Mouse (Mus musculus) left cerebral cortex, postnatal 14 days (tissue): ENCODE results near the gene Pdzd8. TPM values are rescaled to one million over a fixed set of nuclear protein-coding genes. Genes with fewer than 3 reads are reported as not detected.

Experiments used
- DNase-seq, 2 experiments: peaks; one replicate each; pipeline ENCODE4 v3.0.0; 2021 to 2022; ENCODE audit warnings: low spot score in 2 of 2, mixed read lengths in 1 of 2
- intact Hi-C: fragments of 180-260 bp; cut with DNase I; formaldehyde crosslinking; loops from one replicate; pipeline ENCODE4 v1.15.1; 2025
- total RNA-seq, 2 experiments: library from RNA; stranded (reverse); gene quantifications; 2 replicates each; pipeline ENCODE4 v1.2.3; 2021

Gene Pdzd8
- total RNA-seq, 2 experiments from 2014 or later: 60.8 to 61.8 TPM

GRCm38 (mm10) chr19:59292183-59292839, 53.3 kb downstream of the Pdzd8 start:
- intact Hi-C loops: no loop called here

GRCm38 (mm10) chr19:59289811-59290210, 55.8 kb downstream of the Pdzd8 start:
- intact Hi-C loops: no loop called here
- no peak for DNase-seq

More at GRCm38 (mm10) chr19:59292183-59292839, 53.3 kb downstream of the Pdzd8 start:
- peak; percentile 23 to 30 for DNase-seq

DNA sequence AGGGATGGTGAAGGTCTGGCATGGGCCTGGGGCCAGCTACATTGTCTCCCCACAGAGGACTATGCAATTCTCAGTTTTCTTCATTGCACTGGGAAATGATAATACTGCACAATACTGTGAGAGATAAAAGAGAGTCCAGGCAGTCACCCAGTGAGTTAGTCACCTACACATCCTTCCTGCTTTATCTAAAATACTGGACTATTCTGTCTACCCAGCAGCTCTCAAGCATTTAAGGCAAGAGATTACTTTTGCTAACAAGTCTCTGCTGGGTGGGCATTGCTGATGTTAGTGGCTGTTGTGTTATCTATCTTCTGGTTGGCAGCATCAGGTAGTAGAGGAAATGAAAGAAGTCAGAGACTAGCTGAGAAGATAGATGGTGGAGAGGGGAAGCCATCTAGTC, 56.5 kb downstream of the Pdzd8 start:
- intact Hi-C loops: no loop called here

DNA sequence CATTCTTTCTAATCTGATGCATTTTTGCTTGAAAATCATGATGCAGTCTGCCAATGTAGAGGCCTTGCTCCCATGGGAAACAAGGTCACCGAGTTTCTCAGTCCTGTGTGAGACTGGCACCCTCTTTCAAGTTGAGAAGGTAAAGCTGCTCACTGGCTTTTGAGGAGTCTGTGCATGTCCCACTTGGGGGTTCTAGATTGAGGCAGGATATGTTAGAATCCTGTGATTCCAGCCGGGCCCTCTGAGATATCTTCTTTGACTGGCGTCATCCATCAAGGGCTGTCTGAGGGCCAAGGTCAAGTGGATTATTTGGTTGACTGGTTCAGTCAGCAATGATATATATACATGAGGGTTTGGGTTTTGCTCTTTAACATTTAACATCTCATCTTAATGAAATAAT, 63.6 kb downstream of the Pdzd8 start:
- no peak for DNase-seq
- intact Hi-C loops: no loop called here

More for the DNA sequence above, 56.5 kb downstream of the Pdzd8 start:
- no peak for DNase-seq

DNA sequence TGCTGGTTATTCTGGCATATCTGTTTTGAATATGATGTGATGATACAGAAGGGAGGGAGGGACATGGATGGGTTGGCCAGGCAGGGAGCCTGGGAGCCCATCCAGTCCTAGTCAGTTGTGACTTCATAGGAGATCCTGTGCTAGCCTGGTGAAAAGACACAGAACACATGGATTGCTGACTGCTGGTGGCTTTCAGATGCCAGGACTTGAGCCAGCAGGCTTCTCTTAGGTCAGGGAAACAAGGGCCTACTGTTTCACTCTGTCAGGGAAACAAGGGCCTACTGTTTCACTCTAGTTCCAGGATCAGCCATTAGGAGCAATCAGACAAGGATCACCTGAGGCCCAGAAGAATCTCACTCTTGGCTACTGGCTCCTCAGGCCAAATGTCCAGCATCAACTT, 64.7 kb downstream of the Pdzd8 start:
- peak in 1 of 2 experiments; percentile 13 for DNase-seq
- intact Hi-C loops: no loop called here

- DNase-seq: no peak
- intact Hi-C loops: no loop called here
Observed at GRCm38 (mm10) chr19:59276354-59276753, 69.2 kb downstream of the Pdzd8 start.

GRCm38 (mm10) chr19:59273190-59273589, 72.4 kb downstream of the Pdzd8 start:
- no peak for DNase-seq

DNA sequence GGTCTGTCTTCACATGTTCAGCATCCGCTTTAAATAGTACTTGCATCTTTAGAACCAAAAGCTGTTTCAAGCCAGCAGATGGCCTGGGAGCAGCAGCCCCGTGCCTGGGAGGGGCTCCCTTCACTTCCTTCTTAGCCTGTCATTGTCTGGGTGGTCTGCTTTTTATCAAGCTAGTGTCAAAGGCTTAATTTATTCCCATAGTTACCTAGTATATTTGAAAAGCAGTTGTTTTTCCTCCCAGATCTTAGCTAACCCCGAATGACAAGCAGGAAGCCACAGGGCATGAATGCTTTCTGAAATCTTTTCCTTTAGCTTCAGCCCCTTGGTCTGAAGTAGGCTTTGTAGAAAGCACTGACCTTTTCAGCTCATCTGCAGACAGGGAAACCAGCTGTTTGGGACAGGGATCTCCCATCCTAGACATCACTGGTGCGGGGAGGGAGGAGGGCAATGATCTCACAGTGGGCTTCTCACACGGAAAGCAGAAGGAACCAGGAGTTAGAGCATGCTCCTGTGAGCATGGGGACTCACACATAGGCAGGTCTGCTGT, 78.1 kb downstream of the Pdzd8 start:
- intact Hi-C loops: no loop called here
- peak in 1 of 2 experiments; percentile 16 for DNase-seq

More at GRCm38 (mm10) chr19:59273190-59273589, 72.4 kb downstream of the Pdzd8 start:
- intact Hi-C loops: no loop called here

DNA sequence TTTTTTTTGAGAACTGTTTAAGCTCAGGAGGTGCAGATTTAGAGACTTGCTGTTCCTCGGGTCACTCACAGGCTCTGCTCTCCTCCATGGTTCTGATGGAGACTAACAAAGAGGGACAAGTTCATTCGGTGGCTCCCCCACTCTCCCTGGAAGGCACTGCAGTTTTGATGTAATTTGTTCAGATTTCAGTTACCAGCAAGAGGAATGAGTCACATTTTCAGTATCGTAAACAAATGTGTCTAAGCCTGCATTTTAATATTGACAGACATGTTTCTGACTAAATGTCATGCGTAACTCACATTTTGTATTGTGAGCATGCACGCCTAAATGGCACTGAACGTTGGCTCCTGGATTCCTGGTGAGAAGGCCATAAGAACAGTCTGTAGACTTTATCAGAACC, 79.7 kb downstream of the Pdzd8 start:
- intact Hi-C loops: no loop called here
- peak in 1 of 2 experiments; percentile 12 for DNase-seq

DNA sequence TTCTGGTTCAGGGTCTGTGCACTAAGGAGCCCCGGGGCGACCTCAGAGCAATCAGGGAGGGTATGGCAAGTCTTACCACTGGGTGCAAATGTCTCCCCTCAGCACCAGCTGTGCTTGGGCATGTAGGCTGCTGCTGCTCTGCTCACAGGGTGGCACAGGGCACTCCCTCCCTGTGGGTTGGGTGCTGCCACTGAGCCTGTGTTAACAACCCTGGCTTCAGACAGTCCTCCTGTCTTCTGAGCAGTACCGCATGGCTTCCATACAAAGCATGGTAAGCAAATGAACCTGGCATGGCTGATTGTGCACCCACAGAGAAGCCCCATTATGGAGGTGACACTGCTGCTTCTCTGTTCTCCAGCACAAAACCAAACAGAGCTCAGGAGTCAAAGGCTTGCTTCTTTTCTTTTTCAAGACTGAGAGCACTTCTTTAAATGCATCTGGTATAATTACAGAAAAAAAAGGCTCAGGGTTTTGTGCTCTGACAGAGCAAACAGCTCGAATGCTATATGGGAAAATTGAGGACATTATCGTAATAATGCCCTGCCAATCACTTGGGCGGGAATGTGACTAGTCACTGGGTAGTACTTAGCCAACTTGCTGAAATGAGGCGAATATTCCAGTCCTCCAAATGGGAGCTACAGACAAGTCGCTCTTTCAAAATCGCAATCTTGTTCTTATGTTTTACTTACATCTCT, 80.6 kb downstream of the Pdzd8 start:
- intact Hi-C loops: no loop called here
- no peak for DNase-seq

DNA sequence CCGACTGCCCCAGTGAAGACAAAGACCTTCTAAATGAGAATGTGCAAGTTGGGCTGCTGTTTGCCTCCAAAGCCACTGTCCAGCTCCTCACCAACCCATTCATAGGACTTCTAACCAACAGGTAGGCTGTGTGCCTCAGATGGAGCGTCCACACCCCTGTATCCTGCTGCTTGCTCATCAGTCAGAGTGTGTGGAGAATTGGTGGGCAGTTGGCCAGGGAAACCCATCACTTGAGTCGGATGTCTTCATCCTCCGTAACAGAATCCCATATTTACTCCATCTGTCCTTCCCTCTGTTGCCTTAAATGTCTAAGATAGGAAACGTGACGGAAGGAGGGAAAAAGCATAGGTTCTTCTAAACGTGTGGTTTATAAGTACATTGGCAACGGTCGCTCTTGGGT, 82.4 kb downstream of the Pdzd8 start:
- intact Hi-C loops: no loop called here
- peak; percentile 22 to 37 for DNase-seq

GRCm38 (mm10) chr19:59261604-59262003, 84.0 kb downstream of the Pdzd8 start:
- no peak for DNase-seq
- intact Hi-C loops: no loop called here

- intact Hi-C loops: no loop called here
- DNase-seq: no peak
Observed at GRCm38 (mm10) chr19:59260718-59261442, 84.7 kb downstream of the Pdzd8 start, which contains the start of gene Slc18a2. Slc18a2 (plus strand) TSS chr19:59260896.

GRCm38 (mm10) chr19:59259633-59260032, 85.9 kb downstream of the Pdzd8 start:
- intact Hi-C loops: no loop called here
- no peak for DNase-seq

- DNase-seq: no peak
- intact Hi-C loops: no loop called here
Observed at GRCm38 (mm10) chr19:59252651-59253050, 92.9 kb downstream of the Pdzd8 start.

DNA sequence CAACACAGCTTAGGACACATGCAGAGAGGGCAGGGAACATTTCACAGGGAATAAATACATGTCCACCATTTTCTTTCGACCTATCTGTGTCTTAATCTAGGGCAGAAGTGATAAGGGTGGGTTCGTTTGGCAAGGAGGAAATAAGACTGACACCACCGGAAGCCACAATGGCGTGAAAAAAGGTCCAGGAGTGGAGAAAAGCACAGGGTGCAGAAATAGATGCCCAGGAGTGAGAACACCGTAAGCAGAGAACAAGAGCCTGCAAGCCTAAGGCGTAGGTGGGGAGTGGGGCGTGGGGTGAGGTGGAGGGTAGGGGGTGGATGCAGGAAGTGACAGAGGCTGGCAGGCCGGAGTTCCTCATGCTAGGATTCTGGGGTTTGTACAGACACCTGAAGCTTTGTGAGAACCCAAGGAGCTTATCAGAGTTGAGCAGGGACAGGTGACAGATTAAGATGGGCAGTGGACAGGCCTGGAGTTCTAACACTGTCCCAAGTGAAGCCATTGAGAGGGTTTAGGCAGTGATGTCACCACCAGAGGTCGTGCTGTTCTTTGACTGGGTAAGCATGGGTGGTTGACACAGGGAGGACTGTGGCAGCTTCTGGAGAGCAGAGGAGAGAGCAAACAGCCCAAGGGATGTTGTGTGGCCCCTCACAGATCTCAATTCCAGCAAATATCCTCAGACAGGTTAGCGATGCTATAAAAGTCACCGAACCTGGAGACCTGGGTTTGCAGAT, 96.9 kb downstream of the Pdzd8 start:
- no peak for DNase-seq
- intact Hi-C loops: no loop called here

GRCm38 (mm10) chr19:59248144-59248543, 97.4 kb downstream of the Pdzd8 start:
- intact Hi-C loops: no loop called here
- DNase-seq: no peak
